Mouse (Mus musculus) heart, embryonic 14.5 days (tissue): Measurements from ENCODE around the gene Lmna. TPM values are rescaled to one million over a fixed set of nuclear protein-coding genes. Genes with fewer than 3 reads are reported as not detected.

Source experiments
- ATAC-seq: fragments of 200-750 bp; cut with Nextera tagmentation; 2 replicates; pipeline ENCODE4 v1.8.0; 2017; ENCODE audit warnings: low read depth, moderate TSS enrichment; ENCODE audit not compliant: insufficient number of reproducible peaks, insufficient read depth, low FRiP score
- H3K27ac ChIP-seq, 2 experiments: fragments of 200-500 bp in 1 of 2; fragments of 300-500 bp in 1 of 2; sonication (generic) in 1 of 2; replicated peaks in 1 of 2; 2 replicates each; pipeline ENCODE4 v1.5.1; 2012 to 2014; ENCODE audit warnings: low read depth in 2 of 2, low read length in 2 of 2, control low read depth in 1 of 2, mild to moderate bottlenecking in 1 of 2, mixed read lengths in 1 of 2; ENCODE audit not compliant: control insufficient read depth in 1 of 2, insufficient read depth in 1 of 2
- H3K27me3 ChIP-seq: fragments of 300-500 bp; sonication (generic); 2 replicates; pipeline ENCODE4 v1.6.1; 2014; ENCODE audit warnings: mild to moderate bottlenecking, low read length, control low read depth; ENCODE audit not compliant: control insufficient read depth, insufficient read depth
- H3K36me3 ChIP-seq: fragments of 300-500 bp; sonication (generic); 2 replicates; pipeline ENCODE4 v1.6.1; 2014; ENCODE audit warnings: mild to moderate bottlenecking, control low read depth, low read length, mixed read lengths; ENCODE audit not compliant: control insufficient read depth, insufficient read depth
- H3K4me1 ChIP-seq, 2 experiments: fragments of 200-500 bp in 1 of 2; fragments of 300-500 bp in 1 of 2; sonication (generic) in 1 of 2; 2 replicates each; pipeline ENCODE4 v1.6.1; 2012 to 2014; ENCODE audit warnings: low read length in 2 of 2, control low read depth in 1 of 2, mixed read lengths in 1 of 2; ENCODE audit not compliant: control insufficient read depth in 2 of 2, insufficient read depth in 2 of 2
- H3K4me2 ChIP-seq: fragments of 300-500 bp; sonication (generic); 2 replicates; pipeline ENCODE4 v1.6.1; 2014; ENCODE audit warnings: mild to moderate bottlenecking, low read length
- H3K4me3 ChIP-seq, 2 experiments: fragments of 200-500 bp in 1 of 2; fragments of 300-500 bp in 1 of 2; sonication (generic) in 1 of 2; 2 replicates each; pipeline ENCODE4 v1.5.1; 2012 to 2014; ENCODE audit warnings: low read length in 2 of 2, mild to moderate bottlenecking in 2 of 2, control low read depth in 1 of 2, low read depth in 1 of 2, moderate library complexity in 1 of 2; ENCODE audit not compliant: control insufficient read depth in 1 of 2, insufficient read depth in 1 of 2
- H3K9ac ChIP-seq: fragments of 300-500 bp; sonication (generic); 2 replicates; pipeline ENCODE4 v1.6.1; 2014; ENCODE audit warnings: mild to moderate bottlenecking, low read length
- H3K9me3 ChIP-seq: fragments of 300-500 bp; sonication (generic); 2 replicates; pipeline ENCODE4 v1.6.1; 2016; ENCODE audit warnings: low read length, control low read depth; ENCODE audit not compliant: control insufficient read depth
- WGBS: fragments of 180-500 bp; shearing (Covaris S2); extraction: QIAGEN DNeasy Blood & Tissue Kit; methylation state at CpG from one replicate; pipeline ENCODE4 v1.1.7; 2014; 5-methylcytosine and 5-hydroxymethylcytosine counted together
- microRNA counts: library from miRNA; unstranded; fragments of <30 nt; microRNA quantifications from one replicate; lab custom pipeline; 2016
- microRNA-seq: library from miRNA; unstranded; fragments of <30 nt; microRNA quantifications from one replicate; pipeline ENCODE4, GENCODE M21; 2016
- polyA plus RNA-seq: library from polyadenylated mRNA; unstranded; fragments of >200 nt; fragmentation: Nextera tagmentation; extraction: Ambion mirVana; gene quantifications from 2 replicates; pipeline ENCODE4 v1.2.1, GENCODE M21; 2014

The Lmna gene
- polyA plus RNA-seq, 1 experiment from 2014 or later = 84.1 TPM

- Histone ChIP-seq H3K27ac (no peak overlapping the region), H3K9me3 (no peaks in the 10 kb centered on the region), H3K4me3 (no peak overlapping the region), H3K36me3 (no peaks in the 10 kb centered on the region), H3K4me1 (peaks cover 14 to 25% of the 10 kb centered on the region in 2 experiments), H3K4me2 (no peak overlapping the region), H3K27me3 (no peaks in the 10 kb centered on the region), H3K9ac (no peak overlapping the region)
- no peak for ATAC-seq
- WGBS = 65% methylated on average over 10 of the region's 10 CpGs
Measured at GRCm38 (mm10) chr3:88435515-88435914, 74.2 kb downstream of the Lmna start.

MicroRNAs encoded within 50 kb of the gene (microRNA counts, 519-probe panel; counts per million panel counts)
- 322 counts per million, percentile 70 among the panel's probes with 10 or more counts for microRNA mmu-miR-1905 (lab: Ali Mortazavi, UCI)

Small RNA genes lying within 50 kb of the gene (microRNA-seq; reads per million reads assigned to microRNA genes)
- gene Mir1905 (not detected), gene Mir7011 (not detected)

Other genes with a start within 250 kb of the Lmna start
- 0.23 TPM in 1 of 2 replicates, not detected in the other for gene Gm38392, start 222.7 kb downstream of the Lmna start, polyA plus RNA-seq
- gene Tsacc, start 213.0 kb downstream of the Lmna start, polyA plus RNA-seq = 12.2 and 14.4 TPM in 2 replicates
- gene Cct3, start 212.8 kb downstream of the Lmna start, polyA plus RNA-seq = 386 and 393 TPM in 2 replicates
- gene Glmp, start 184.9 kb downstream of the Lmna start, polyA plus RNA-seq = 98.1 and 126 TPM in 2 replicates
- gene Tmem79, start 173.8 kb downstream of the Lmna start, polyA plus RNA-seq = 1.1 TPM in 2 replicates
- gene Smg5, start 173.7 kb downstream of the Lmna start, polyA plus RNA-seq = 30.9 and 34.3 TPM in 2 replicates
- gene Paqr6, start 145.4 kb downstream of the Lmna start, polyA plus RNA-seq = 3.0 and 3.3 TPM in 2 replicates
- gene Bglap3, start 137.2 kb downstream of the Lmna start, polyA plus RNA-seq = not detected in 2 replicates
- not detected in 2 replicates for gene Bglap2, start 131.3 kb downstream of the Lmna start, polyA plus RNA-seq
- not detected in 2 replicates for gene Bglap, start 125.5 kb downstream of the Lmna start, polyA plus RNA-seq
- 94.3 and 95.5 TPM in 2 replicates for gene Pmf1, start 99.6 kb downstream of the Lmna start, polyA plus RNA-seq
- 12.3 and 14.3 TPM in 2 replicates for gene Slc25a44, start 84.8 kb downstream of the Lmna start, polyA plus RNA-seq
- 0.94 and 1.4 TPM in 2 replicates for gene Sema4a, start 48.8 kb downstream of the Lmna start, polyA plus RNA-seq
- gene Mex3a, start 22.4 kb upstream of the Lmna start, polyA plus RNA-seq = 9.0 and 11.0 TPM in 2 replicates
- 0.30 TPM in 1 of 2 replicates, not detected in the other for gene Rab25, start 38.3 kb upstream of the Lmna start, polyA plus RNA-seq
- 75.6 and 87.5 TPM in 2 replicates for gene Lamtor2, start 43.1 kb upstream of the Lmna start, polyA plus RNA-seq
- gene Ubqln4, start 43.8 kb upstream of the Lmna start, polyA plus RNA-seq = 37.4 and 37.5 TPM in 2 replicates
- gene Ssr2, start 65.9 kb upstream of the Lmna start, polyA plus RNA-seq = 178 and 181 TPM in 2 replicates
- gene Arhgef2, start 96.0 kb upstream of the Lmna start, polyA plus RNA-seq = 92.6 and 94.2 TPM in 2 replicates
- not detected in 2 replicates for gene Rxfp4, start 143.2 kb upstream of the Lmna start, polyA plus RNA-seq
- 60.2 and 62.0 TPM in 2 replicates for gene Khdc4, start 175.8 kb upstream of the Lmna start, polyA plus RNA-seq
- 62.6 and 65.3 TPM in 2 replicates for gene Rit1, start 206.9 kb upstream of the Lmna start, polyA plus RNA-seq